Comparison of ENCODE assay signal across 20 mouse cellular contexts in genomic region chr8:31369636-31370035, GRCm38 (mm10).
"Had no signal": no experiment of that assay in that cellular context is flagged by ENCODE, and none has a peak within 500 bp of the region (broad histone marks: within the 10 kb centered on the region; RNA-seq: fewer than 3 reads in every experiment).

No protein-coding gene starts in this region.

- H3K4me2 ChIP-seq: kidney, embryonic 15.5 days; liver, embryonic 13.5 days; neural tube, embryonic 12.5 days; neural tube, embryonic 15.5 days had no signal

- H3K27me3 ChIP-seq: kidney, embryonic 15.5 days; liver, embryonic 13.5 days; neural tube, embryonic 12.5 days; neural tube, embryonic 15.5 days had no signal

- H3K4me3 ChIP-seq: kidney, embryonic 15.5 days; left cerebral cortex, adult 2 months; liver, embryonic 13.5 days; myocyte; neural tube, embryonic 12.5 days; neural tube, embryonic 15.5 days had no signal

- DNase-seq: kidney, adult 11 months; kidney, postnatal 10 days; kidney, postnatal 36 days; layer of hippocampus, postnatal 36 days; liver, embryonic 13.5 days; lung, adult 2 months; lung, postnatal 14 days; lung, postnatal 4 days; right cerebral cortex, adult 18-20 months; right cerebral cortex, postnatal 14 days; right cerebral cortex, postnatal 4 days; thymus, adult 2 months; thymus, postnatal 14 days; thymus, postnatal 4 days had no signal

- H3K4me1 ChIP-seq: liver, embryonic 13.5 days; neural tube, embryonic 12.5 days; neural tube, embryonic 15.5 days had no signal

- H3K9me3 ChIP-seq: kidney, embryonic 15.5 days; liver, embryonic 13.5 days; neural tube, embryonic 12.5 days; neural tube, embryonic 15.5 days had no signal

- H3K9ac ChIP-seq: kidney, embryonic 15.5 days; liver, embryonic 13.5 days; neural tube, embryonic 12.5 days; neural tube, embryonic 15.5 days had no signal

- H3K27ac ChIP-seq: kidney, embryonic 15.5 days; left cerebral cortex, adult 2 months; liver, embryonic 13.5 days; neural tube, embryonic 12.5 days; neural tube, embryonic 15.5 days; stomach, postnatal 0 days had no signal

- H3K36me3 ChIP-seq: kidney, embryonic 15.5 days; liver, embryonic 13.5 days; neural tube, embryonic 12.5 days; neural tube, embryonic 15.5 days had no signal
